Mouse (Mus musculus): Measurements from ENCODE around the gene Zbtb20. TPM values are rescaled to one million over a fixed set of nuclear protein-coding genes. Genes with fewer than 3 reads are reported as not detected.

Zbtb20 gene
- polyA plus RNA-seq, 1 experiment, result 13.7 TPM

DNA sequence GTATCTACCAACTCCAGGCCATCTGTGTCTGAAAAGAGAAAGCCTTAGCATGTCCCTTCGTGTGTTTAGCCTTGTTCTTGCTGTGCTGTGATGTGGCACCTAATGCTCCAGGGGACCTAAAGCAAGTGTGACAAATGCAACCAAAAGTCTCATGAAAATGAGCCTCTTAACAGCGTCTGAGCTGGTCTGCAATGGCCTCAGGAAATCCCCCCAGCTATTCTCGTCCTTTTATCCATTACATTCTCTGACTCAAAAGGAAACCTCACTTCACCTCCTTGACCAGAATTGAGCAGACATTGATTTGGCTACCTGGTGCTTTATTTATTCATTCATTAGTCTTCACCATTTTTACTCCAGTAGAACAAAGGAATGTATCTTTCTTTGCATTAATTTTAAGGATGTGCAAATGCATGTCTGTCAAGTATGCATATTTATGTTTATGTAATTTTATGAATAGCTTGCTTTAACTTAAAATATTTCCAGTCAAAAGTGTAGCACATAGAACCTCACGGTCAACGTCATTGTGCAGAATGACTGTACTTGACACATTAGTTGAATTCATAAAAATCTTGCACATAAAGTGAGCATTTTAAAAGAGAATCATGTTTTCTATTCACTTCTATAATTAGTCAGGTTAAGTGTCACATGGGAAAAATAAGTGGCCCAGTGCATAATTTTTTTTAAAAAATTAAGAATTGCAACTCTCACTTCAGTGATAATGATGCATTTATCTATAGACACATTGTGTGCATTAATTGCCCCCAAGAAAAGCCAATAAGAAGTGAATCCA lies 618.1 kb downstream of the Zbtb20 start:
- TF ChIP-seq POLR2A (IDR thresholded peaks at IDR 0.05; ENCODE audit: low read depth, low read length), result no peak
- no peak for TF ChIP-seq CTCF (IDR thresholded peaks at IDR 0.05; ENCODE audit: borderline replicate concordance, insufficient read depth, low read length)
- H3K4me3 ChIP-seq (ENCODE audit: insufficient read depth, low read length), result no peak overlapping the region
- no peaks in the 10 kb centered on the region for H3K4me1 ChIP-seq (ENCODE audit: control insufficient read depth, insufficient read depth, low read length)
- no peak overlapping the region for H3K27ac ChIP-seq (ENCODE audit: insufficient read depth, low read length)

DNA sequence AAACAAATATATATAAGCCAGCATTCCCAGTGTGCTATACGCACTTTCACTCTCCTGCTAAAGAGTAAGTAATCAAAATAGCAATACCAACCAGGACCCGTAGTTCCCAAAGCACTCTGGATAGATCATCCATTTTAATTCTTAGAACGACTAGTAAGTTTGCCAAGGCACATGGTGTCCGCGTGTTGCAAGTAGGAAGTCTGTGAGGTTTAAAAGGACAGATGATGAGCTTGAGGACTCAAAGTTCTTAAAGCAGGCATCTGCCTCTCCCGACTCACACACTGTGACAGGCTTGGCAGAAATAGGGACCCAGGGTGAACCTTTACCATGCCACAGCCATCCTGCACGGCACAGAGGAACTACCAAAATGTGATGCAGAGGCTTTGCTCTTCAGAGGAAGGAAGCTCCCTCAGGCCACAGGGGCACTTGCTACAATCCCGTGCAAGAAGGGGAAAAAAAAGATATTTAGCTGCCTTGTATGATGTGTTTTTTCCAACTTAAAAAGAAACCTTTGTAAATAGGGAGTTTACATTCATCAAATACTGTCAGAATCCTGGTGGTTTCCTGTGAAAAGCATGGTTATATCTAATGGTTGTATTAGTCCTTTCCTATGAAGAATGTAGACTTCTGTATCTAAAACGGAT lies 619.6 kb downstream of the Zbtb20 start:
- no peak overlapping the region for H3K4me3 ChIP-seq (ENCODE audit: insufficient read depth, low read length)
- no peak overlapping the region for H3K27ac ChIP-seq (ENCODE audit: insufficient read depth, low read length)
- TF ChIP-seq POLR2A (IDR thresholded peaks at IDR 0.05; ENCODE audit: low read depth, low read length) (no peak), CTCF (IDR thresholded peaks at IDR 0.05; ENCODE audit: borderline replicate concordance, insufficient read depth, low read length) (no peak)
- peaks cover 3% of the 10 kb centered on the region; the same call in 1 of the 2 replicates for H3K4me1 ChIP-seq (ENCODE audit: control insufficient read depth, insufficient read depth, low read length)

DNA sequence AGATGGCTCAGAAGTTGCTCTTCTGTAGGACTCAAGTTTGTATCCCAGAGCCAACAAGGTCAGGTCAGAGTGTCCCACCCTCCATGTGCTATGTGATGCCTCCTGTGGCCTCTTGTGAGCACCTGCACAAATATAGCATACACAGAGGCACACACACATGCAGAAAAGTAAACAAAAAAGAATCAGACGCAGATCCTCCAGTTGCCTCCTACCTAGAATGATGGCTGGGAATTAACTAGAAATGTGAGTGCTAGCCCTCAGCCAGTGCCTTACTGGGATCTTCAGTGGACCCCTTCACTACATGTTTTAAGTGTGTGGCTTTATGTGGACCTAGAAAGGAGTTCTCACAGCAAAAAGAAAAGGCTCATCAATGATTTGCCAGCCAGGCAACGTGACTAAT lies 621.4 kb downstream of the Zbtb20 start:
- H3K4me1 ChIP-seq (ENCODE audit: control insufficient read depth, insufficient read depth, low read length), result peaks cover 5% of the 10 kb centered on the region
- H3K27ac ChIP-seq (ENCODE audit: insufficient read depth, low read length), result no peak overlapping the region
- H3K4me3 ChIP-seq (ENCODE audit: insufficient read depth, low read length), result no peak overlapping the region
- TF ChIP-seq POLR2A (IDR thresholded peaks at IDR 0.05; ENCODE audit: low read depth, low read length), result no peak
- no peak for TF ChIP-seq CTCF (IDR thresholded peaks at IDR 0.05; ENCODE audit: borderline replicate concordance, insufficient read depth, low read length)

DNA sequence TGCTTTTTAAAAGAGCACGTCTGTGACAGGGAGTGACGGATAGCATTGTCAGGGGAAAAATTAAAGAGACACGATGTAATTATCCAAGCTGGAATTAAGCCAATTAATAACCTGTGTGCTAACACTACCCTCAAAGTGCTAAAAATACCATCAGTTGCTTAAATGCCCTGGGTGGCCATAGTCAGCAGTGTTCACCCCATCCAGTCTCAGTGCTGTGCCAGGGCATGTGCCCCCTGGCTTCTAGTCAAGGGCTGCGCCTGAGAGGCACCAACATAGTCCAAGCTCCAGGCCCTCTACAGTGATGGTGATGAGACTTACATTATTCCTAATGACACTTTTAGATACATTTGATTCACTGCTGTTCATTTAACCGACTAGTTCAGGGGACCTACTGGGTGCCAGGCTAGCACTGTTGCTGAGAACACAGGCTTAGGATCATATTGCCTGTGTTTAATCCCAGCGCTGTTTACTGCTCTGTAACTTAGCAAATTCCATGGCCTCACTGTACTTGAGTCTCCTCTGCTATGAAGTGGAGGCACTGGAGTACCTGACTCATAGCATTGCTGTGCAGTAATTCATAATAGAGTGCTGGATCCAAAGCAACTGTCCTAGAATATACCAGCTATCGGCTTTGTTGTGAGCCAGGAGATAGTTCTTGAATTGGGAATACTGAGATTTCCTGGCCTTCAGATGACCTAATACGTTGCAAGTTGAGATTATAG lies 624.6 kb downstream of the Zbtb20 start:
- TF ChIP-seq POLR2A (IDR thresholded peaks at IDR 0.05; ENCODE audit: low read depth, low read length) (no peak), CTCF (IDR thresholded peaks at IDR 0.05; ENCODE audit: borderline replicate concordance, insufficient read depth, low read length) (no peak)
- H3K4me1 ChIP-seq (ENCODE audit: control insufficient read depth, insufficient read depth, low read length), result peaks cover 5% of the 10 kb centered on the region
- H3K4me3 ChIP-seq (ENCODE audit: insufficient read depth, low read length), result no peak overlapping the region
- H3K27ac ChIP-seq (ENCODE audit: insufficient read depth, low read length), result no peak overlapping the region

DNA sequence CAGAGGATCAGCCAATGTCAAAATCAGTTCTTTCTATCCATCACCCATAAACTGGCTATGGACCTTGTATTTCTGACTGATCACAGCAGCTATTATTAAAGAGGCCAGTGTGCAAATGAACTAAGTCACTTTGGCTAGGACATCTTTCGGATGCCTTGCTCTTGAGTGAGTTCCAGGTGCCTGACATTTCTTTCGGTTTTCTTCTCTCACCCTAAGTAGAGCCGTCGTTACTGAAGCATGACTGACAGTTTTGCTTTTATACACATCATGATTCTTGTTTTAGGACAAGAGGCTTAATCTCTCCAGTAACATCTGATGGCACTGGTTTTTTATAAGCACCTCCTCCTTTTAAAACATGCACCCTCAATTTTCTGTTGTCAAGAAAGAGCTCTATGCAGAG lies 625.6 kb downstream of the Zbtb20 start:
- H3K27ac ChIP-seq (ENCODE audit: insufficient read depth, low read length), result no peak overlapping the region
- peaks cover 5% of the 10 kb centered on the region for H3K4me1 ChIP-seq (ENCODE audit: control insufficient read depth, insufficient read depth, low read length)
- TF ChIP-seq POLR2A (IDR thresholded peaks at IDR 0.05; ENCODE audit: low read depth, low read length), result no peak
- TF ChIP-seq CTCF (IDR thresholded peaks at IDR 0.05; ENCODE audit: borderline replicate concordance, insufficient read depth, low read length), result no peak
- H3K4me3 ChIP-seq (ENCODE audit: insufficient read depth, low read length), result no peak overlapping the region

DNA sequence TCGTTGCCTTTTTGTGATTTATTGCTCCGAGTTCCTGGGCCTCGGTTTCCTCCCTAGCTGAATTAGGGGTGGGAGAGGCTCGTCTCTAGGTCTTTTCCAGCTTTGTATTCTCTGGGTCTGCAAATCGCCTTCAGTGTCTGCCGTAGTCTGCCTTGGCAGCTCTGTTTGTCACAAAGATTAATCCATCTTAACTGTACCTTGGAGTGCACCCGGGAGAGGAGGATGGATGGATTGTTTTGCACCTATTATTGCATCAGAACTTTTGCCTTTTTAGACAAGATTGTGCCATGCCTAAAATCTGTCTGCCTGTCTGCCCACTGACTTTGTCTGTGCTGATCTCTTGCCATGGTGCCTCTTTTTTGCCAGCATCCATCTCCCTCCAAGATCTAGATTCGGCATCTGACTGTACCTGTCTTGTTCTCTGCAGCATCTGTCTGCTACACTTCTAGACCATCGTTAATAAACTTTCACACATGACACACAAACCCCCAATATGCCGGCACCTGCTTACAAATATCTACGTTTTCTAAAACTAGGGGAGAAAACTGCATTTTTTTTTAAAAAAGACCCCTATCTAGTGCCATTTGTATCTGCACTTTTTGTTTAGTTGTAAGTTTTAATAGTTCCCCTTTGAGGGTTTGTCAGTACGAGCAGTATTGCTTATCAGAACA lies 626.8 kb downstream of the Zbtb20 start:
- H3K4me1 ChIP-seq (ENCODE audit: control insufficient read depth, insufficient read depth, low read length), result peaks cover 5% of the 10 kb centered on the region
- no peak overlapping the region for H3K4me3 ChIP-seq (ENCODE audit: insufficient read depth, low read length)
- TF ChIP-seq CTCF (IDR thresholded peaks at IDR 0.05; ENCODE audit: borderline replicate concordance, insufficient read depth, low read length), result no peak
- TF ChIP-seq POLR2A (IDR thresholded peaks at IDR 0.05; ENCODE audit: low read depth, low read length), result no peak
- no peak overlapping the region for H3K27ac ChIP-seq (ENCODE audit: insufficient read depth, low read length)

DNA sequence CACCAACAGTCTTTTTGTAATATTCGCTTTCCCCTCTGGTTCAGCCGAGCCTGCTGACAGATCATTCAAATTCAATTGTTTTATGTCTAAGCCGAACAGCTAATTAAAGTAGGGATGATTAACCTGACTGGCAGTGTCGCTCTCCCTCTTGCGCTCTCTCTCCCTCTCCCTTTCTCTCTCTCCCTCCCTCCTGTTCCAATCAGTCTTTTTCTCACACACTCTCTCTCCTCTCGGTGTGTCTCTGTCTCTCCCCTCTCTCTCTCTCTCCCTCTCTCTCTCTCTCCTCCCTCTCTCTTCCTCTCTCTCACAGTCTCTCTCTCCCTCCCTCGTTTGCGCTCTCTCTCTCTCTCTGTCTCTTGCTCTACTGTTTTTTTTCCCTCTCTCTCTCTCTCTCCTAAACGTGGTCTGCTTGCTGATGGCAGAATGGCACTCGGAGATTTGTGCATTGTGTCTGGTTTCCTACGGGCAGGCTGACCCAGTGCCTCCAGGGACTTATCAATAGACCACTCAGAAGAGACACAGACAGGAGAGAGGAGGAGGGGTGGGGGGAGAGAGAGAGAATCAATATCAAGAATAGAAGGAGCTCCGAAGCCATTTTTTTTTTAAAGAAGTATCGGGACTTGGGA lies 627.4 kb downstream of the Zbtb20 start:
- no peak for TF ChIP-seq CTCF (IDR thresholded peaks at IDR 0.05; ENCODE audit: borderline replicate concordance, insufficient read depth, low read length)
- TF ChIP-seq POLR2A (IDR thresholded peaks at IDR 0.05; ENCODE audit: low read depth, low read length), result no peak
- H3K4me1 ChIP-seq (ENCODE audit: control insufficient read depth, insufficient read depth, low read length), result peaks cover 5% of the 10 kb centered on the region
- peak overlapping the region; percentile 41 for H3K4me3 ChIP-seq (ENCODE audit: insufficient read depth, low read length)
- H3K27ac ChIP-seq (ENCODE audit: insufficient read depth, low read length), result no peak overlapping the region

DNA sequence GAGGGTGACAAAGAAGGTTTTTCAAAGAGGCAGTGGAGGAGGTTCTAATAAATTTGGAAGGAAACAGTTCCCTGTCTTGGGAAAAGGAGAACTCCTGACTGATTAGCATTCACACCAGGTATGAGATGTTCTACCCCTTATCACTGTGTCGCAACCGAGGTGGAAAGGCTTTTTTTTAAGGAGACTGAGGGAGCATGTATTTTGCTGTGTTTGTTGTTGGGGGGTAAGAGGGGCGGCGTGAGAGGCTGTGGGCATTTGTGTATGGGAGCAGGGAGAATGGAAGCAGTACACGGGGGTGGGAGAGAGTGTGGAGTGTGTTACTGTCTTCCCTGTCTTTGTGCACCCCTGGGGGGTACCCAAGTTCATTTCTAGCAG lies 627.9 kb downstream of the Zbtb20 start:
- Histone ChIP-seq H3K4me3 (ENCODE audit: insufficient read depth, low read length) (peak overlapping the region; percentile 41), H3K4me1 (ENCODE audit: control insufficient read depth, insufficient read depth, low read length) (peaks cover 5% of the 10 kb centered on the region), H3K27ac (ENCODE audit: insufficient read depth, low read length) (no peak overlapping the region)
- TF ChIP-seq POLR2A (IDR thresholded peaks at IDR 0.05; ENCODE audit: low read depth, low read length) (no peak), CTCF (IDR thresholded peaks at IDR 0.05; ENCODE audit: borderline replicate concordance, insufficient read depth, low read length) (no peak)

DNA sequence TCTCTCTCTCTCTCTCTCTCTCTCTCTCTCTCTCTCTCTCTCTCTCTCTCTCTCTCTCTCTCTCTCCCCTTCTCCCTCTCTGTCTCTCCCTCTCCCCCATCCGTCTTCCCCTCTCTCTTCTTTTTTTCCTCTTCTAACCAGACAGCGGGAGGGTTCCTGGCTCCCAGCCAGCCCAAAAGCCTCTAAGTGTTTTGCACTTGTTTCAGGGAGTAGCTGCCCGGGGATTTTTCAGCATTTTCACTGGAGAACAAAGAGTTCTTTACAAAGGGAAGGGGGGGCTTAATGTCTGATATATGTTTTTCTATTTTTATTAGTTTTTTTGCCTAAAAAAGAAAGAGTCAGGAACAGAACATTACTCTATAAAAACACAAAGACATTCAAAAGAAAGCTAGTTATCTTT lies 628.5 kb downstream of the Zbtb20 start:
- H3K27ac ChIP-seq (ENCODE audit: insufficient read depth, low read length), result no peak overlapping the region
- H3K4me1 ChIP-seq (ENCODE audit: control insufficient read depth, insufficient read depth, low read length), result peaks cover 5% of the 10 kb centered on the region
- peak overlapping the region; percentile 41 for H3K4me3 ChIP-seq (ENCODE audit: insufficient read depth, low read length)
- TF ChIP-seq CTCF (IDR thresholded peaks at IDR 0.05; ENCODE audit: borderline replicate concordance, insufficient read depth, low read length), result no peak
- TF ChIP-seq POLR2A (IDR thresholded peaks at IDR 0.05; ENCODE audit: low read depth, low read length), result no peak
